Mouse (Mus musculus): ENCODE results near the gene Olfr1388.

GRCm38 (mm10) chr11:49406784-49407183, 29.6 kb upstream of the Olfr1388 start:
- no peak for TF ChIP-seq POLR2A (IDR thresholded peaks at IDR 0.05; ENCODE audit: control insufficient read depth in 1 of 2, insufficient read depth in 1 of 2, low read depth in 1 of 2, low read length in 2 of 2, poor library complexity in 1 of 2)
- no peak for TF ChIP-seq HCFC1 (IDR thresholded peaks at IDR 0.05; ENCODE audit: low read depth, low read length)
- TF ChIP-seq TAL1 (IDR thresholded peaks at IDR 0.05; ENCODE audit: low read length), result no peak
- TF ChIP-seq ZNF384 (IDR thresholded peaks at IDR 0.05; ENCODE audit: low read depth, low read length), result no peak
- TF ChIP-seq USF1 (IDR thresholded peaks at IDR 0.05; ENCODE audit: low read depth, low read length), result no peak
- TF ChIP-seq EP300 (IDR thresholded peaks at IDR 0.05; ENCODE audit: low read depth in 1 of 2, low read length in 2 of 2), result no peak
- no peak for TF ChIP-seq UBTF (IDR thresholded peaks at IDR 0.05; ENCODE audit: borderline replicate concordance, insufficient read depth, low read depth, low read length)
- TF ChIP-seq CTCF (IDR thresholded peaks at IDR 0.05 in 2 of 3, conservative IDR thresholded peaks at IDR 0.05 in 1 of 3; ENCODE audit: control insufficient read depth in 1 of 3, insufficient read depth in 1 of 3, low read depth in 2 of 3, low read length in 3 of 3, poor library complexity in 1 of 3, severe bottlenecking in 1 of 3), result no peak
- no peak for TF ChIP-seq MAX (IDR thresholded peaks at IDR 0.05; ENCODE audit: low read length)
- TF ChIP-seq TBP (IDR thresholded peaks at IDR 0.05; ENCODE audit: low read depth, low read length), result no peak
- no peak for TF ChIP-seq CHD2 (IDR thresholded peaks at IDR 0.05; ENCODE audit: low read length)
- no peak for TF ChIP-seq SIN3A (IDR thresholded peaks at IDR 0.05; ENCODE audit: low read length)
